Mouse (Mus musculus): ENCODE measurements around the gene Emg1.

DNA sequence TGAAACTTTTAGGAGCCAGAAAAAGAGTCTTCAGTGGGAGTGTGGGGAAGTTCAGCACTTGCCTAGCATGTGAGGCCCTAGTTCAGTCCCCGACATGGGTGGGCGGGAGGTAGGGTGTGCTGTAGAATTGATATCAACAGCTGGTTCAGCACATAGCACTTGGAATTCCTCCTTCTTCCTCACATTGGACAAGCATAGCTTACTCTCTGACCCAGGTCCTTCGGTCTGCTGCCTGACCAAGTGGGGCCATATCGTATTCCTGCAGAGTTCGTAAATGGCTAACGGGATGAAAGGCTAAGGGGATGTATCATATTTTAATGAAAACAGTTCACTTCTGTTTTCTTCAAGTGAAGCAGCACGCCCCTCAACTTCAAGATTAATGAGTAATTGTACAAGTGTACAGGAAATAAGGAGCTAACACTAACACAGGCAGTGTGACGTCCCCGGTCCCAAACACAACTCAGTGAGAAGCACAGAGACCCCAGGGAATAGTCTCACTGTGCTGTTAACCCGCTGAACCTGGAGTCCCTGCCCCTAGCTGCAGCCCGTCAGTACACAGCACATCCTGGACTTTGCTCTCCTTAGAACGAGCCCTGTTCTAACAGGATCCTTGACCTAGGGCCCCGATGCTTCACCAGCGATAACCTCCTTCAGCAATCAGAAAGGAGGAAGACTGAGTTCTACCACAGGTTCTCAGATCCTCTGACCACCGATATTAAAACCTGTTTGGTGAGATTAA is 18.6 kb downstream of the Emg1 start:
- TF ChIP-seq CTCF (IDR thresholded peaks at IDR 0.05; ENCODE audit: insufficient read depth, low read length) = no peak
- TF ChIP-seq POLR2A (IDR thresholded peaks at IDR 0.05; ENCODE audit: borderline replicate concordance, extremely low read depth, low read depth, low read length) = no peak
